Mouse (Mus musculus) gastrocnemius, adult 18-20 months (tissue): ENCODE results near the gene Rsph1. TPM values are rescaled to one million over a fixed set of nuclear protein-coding genes. Genes with fewer than 3 reads are reported as not detected.

ENCODE experiments used
- DNase-seq: peaks from one replicate; pipeline ENCODE4 v3.0.0; 2021; ENCODE audit warnings: low spot score
- long read RNA-seq, 2 experiments: library from polyadenylated mRNA; stranded (forward); transcript quantifications; one replicate each; pipeline ENCODE4 v2.0.0; 2021
- total RNA-seq, 2 experiments: library from RNA; stranded (reverse); gene quantifications; 2 replicates each; pipeline ENCODE4 v1.2.3; 2021

Gene Rsph1
- total RNA-seq = 10 to 100 TPM in 1 of 2 experiments, 1 to 10 TPM in 1; 2.4 to 11.6 TPM
- long read RNA-seq, experiment 1, transcript Rsph1-201 (9 exons, 1,191 nt) = major isoform, 5 of 7 reads
- long read RNA-seq, experiment 1, partial matches to known transcripts = 2 of 7 reads
- long read RNA-seq, experiment 1, other reads (novel, unspliced or antisense) = 0 of 7 reads
- long read RNA-seq, experiment 2, partial matches to known transcripts = 10 of 12 reads
- long read RNA-seq, experiment 2, other reads (novel, unspliced or antisense) = 0 of 12 reads

DNA sequence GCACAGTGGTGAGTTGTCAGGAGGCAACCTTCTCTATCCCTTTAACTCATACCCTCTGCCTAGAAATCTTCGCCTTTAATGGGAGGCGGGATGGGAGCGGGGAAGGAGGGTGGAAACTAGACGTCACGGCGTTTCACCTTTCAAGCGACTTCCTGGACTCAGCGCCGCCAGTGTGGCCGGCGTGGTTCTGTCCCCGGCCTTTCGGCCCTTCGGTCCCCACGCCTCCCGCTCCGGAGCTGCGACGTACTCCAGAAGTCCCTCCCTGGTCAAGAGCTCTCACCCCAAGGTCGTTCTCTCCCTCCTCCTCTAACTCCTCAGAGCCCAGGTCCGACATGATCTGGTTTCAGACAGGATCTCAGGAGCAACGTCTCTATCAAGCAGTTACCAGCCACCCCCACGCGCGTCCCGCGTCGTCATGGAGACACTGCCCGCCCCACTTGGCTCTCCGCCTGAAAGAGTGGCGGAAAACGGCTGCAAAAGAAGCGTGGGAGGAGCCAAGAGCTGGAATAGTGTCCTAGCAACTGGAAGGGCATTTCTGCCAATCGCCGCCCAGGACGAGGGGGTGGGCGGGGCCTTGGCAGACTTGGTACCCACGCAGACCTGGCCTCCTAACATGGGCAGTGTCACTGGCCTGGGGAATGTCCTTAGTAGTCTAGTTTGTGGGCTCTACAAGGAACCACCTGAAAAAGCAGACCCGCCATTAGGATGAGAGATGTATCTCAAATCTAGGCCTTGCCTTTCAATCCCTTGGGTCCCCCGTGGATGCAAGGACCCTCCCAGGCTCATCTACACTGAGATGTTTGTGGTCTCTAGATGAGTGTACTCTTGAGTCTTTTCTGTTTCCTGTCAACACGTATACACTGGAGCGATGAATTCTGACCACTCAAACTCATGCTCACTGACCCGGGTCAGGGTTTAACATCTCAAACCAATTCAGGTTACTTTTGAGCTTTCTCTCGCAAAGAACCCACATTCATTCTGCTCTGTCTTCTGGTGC is at the start of gene Rsph1:
Rsph1 (minus strand) TSS at position 462 of the 997 bp plus-strand sequence.
- DNase-seq = peak; percentile 99

GRCm38 (mm10) chr17:31326220-31326852 is 49.2 kb upstream of the Rsph1 start:
- DNase-seq = no peak

DNA sequence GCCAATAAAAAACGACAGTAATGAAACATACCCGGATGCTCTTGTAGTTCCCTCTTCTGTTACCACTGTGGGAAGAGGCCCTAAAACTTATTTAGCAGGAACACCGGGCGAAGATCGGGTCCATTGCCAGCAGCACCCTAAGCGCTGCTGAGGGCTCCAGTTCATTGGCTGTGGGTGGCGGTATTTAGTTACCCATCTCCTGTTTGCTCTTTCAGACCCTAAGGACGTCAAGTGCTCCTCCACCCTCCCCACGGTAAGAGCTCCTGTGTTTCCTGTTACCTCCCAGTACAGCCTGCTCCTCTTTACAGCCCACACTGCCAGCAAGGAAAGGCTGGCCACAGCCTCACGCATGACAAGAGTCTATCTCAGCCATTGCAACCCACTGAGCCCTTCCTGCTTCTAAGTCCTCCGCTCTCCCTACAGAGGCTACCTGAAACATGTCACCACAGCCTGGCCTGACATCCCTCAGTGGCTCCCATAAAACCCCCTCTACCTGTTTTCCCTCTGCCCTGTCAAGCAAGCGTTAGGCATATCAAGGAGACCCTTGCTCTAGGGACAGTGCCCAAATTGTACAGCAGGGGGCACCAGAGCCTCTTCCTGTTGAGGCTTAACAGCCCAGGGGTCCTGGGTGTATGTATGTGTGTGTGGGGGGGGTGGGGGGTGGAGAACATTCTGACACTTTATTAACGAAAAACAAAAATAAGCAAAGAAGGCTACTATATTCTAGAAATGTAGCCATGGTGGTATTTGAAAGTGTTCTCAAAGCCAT is 48.5 kb upstream of the Rsph1 start:
- peak; percentile 64 for DNase-seq

DNA sequence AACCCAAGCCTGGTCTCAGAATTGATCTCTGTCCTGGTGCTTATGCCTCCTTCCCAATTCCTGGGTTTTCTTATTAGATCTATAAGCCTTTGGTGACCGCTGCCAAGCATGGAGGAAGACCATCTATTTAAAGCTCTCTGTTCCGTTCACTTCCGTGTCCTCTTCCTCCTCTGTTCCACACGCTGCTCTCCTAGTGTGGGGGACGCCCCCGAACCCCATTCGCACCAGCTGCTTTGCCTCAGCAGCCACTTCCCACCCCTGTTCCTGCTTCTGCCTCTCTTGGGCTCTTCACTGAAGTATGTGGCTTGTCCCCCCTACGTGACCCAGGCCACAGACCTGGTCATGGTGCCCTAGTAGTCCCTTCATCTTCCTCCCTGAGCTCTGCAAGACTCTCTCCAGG is 47.0 kb upstream of the Rsph1 start:
- DNase-seq = no peak

- DNase-seq = no peak
These were observed 46.2 kb upstream of the Rsph1 start for GRCm38 (mm10) chr17:31323379-31323778.

DNA sequence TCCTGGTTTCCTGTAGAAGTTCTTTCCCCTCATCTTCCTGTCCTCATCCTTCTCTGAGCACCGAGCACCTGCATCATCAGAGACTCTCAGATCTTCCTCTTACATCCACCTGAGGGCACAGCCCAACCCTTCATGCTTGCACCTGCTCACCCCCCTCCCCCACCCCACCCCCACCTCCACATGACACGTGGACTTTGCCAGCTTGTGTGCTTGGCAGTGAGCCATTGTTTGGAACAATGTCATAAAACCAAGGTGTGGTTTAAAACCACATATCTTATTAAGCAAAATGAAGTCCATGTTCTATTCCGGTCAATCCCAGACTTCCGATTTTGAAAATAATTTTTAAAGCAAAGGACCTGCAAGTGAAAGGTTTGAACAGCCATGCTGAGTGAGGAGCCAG is 45.3 kb upstream of the Rsph1 start:
- no peak for DNase-seq

GRCm38 (mm10) chr17:31321425-31321824 is 44.2 kb upstream of the Rsph1 start:
- peak; percentile 81 for DNase-seq

GRCm38 (mm10) chr17:31318906-31319767 is 42.0 kb upstream of the Rsph1 start:
- DNase-seq = no peak

DNA sequence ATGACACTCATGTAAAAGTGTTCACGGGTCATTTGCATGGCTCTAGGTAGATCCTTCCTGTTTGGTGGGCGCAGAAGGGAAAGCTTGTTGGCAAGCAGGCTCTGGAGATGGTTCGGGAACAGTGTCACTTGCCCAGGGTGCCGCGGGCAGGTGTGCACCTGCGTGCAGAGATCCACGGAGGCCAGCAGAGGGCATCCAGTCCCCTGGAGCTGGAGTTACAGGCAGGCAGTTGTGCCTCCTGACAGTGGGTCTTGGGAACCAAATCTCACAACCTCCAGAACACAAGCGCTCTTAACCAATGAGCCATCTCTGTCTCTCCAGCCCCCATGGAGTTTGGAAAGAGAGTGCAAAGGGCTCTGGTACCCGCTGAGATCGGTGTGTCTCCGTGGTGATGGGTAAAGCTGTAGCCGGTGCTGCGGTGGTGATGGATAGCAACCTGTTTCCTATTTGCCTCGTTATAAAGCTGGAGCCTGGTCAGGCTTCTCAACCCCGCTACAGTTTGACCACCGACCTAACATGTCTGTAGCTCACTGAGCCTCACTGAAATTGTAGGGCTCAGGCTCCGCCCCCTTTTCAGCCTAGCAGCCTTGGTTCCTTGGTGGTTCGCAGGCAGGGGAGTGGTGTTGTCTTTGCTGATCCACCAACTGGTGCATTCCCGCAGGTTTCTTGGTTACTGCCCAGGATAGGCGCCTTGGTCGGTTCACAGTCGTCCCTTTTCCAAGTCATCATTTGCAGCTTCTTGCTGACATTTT is 40.5 kb upstream of the Rsph1 start:
- no peak for DNase-seq

- DNase-seq = no peak
These were observed 39.8 kb upstream of the Rsph1 start for GRCm38 (mm10) chr17:31316998-31317397.

DNA sequence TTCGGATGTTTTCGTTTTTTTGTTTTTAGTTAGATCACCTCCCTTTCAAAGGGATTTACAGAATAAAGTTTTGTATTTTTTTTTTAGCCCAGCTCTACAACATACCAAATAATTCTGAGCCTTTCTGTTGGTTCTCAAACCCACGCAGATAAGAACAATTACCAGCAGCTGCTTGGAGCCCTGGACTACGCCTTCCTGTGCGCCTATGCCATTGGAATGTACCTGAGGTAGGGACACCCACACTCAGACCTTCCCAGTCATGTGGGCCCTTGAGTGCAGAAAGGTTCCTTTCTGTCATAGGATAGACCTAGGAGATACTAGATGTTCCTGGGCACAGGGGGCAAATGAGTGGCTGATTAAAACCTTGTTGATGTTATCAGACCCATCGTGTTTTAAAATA is 38.8 kb upstream of the Rsph1 start:
- no peak for DNase-seq

- DNase-seq = no peak
These were observed 38.0 kb upstream of the Rsph1 start for GRCm38 (mm10) chr17:31315046-31315792.

- no peak for DNase-seq
These were observed 35.5 kb upstream of the Rsph1 start for GRCm38 (mm10) chr17:31312648-31313047.

GRCm38 (mm10) chr17:31311047-31311446 is 33.9 kb upstream of the Rsph1 start:
- DNase-seq = no peak

DNA sequence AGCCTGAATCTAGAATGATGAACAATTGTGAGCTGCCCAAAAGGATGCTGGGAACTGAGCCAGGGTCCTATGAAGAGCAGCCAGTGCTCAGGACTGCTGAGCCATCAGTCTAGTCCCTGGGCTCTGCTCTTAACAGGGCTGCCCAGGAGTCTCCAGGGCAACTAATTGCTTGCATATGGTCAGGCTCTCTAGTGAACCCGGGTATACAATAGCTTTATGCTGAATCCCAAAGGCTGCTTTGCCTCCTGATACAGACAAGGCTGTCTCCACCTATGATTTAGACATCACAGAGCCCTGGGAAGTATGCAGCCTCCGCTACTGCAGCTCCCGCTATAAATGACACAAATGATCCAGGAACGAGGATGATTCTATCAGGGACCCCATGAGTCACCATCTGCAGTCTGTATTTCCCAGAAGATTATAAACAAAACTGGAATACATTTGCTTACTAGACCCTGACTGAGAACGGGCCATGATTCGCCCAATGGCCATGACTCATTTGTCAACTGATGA is 32.2 kb upstream of the Rsph1 start:
- DNase-seq = no peak

GRCm38 (mm10) chr17:31308291-31308816 is 31.2 kb upstream of the Rsph1 start:
- DNase-seq = no peak

DNA sequence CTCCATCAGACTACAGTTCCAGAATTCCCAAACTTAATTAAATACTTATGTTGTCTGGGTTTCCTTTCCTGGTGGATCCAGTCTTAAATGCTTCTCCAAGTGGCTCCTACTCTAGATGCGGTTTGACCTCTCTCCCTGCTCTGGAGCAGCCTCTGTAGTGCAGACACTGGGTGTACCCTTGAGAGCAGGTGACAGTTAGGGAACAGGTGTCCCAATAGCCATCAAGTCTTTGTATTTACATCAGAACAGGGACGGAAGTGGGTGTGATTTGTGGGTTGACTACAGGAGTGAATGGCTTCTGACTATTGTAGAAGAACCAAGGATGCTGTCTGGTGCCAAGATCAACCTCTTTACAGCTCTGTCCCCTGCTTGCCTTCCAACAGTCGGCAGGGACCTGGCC is 30.6 kb upstream of the Rsph1 start:
- no peak for DNase-seq

- no peak for DNase-seq
These were observed 28.6 kb upstream of the Rsph1 start for GRCm38 (mm10) chr17:31305776-31306120.
